Mouse (Mus musculus) erythroblast, embryonic 14.5 days (primary cell): ENCODE results near the gene Wdr37.

Source experiments
- GATA1 ChIP-seq: IDR thresholded peaks from 2 replicates; pipeline ENCODE4 v1.6.1; 2012; ENCODE audit warnings: low read length, inconsistent platforms, mixed read lengths
- TAL1 ChIP-seq: IDR thresholded peaks from 3 replicates; pipeline ENCODE4 v1.6.1; 2012; ENCODE audit warnings: low read length, inconsistent platforms, mixed read lengths

GRCm38 (mm10) chr13:8823120-8823519, 48.6 kb downstream of the Wdr37 start:
- no peak for TF ChIP-seq TAL1
- TF ChIP-seq GATA1 = no peak
